Mouse (Mus musculus): ENCODE data around the gene Slc23a4. TPM values are rescaled to one million over a fixed set of nuclear protein-coding genes. Genes with fewer than 3 reads are reported as not detected.
A peak's percentile ranks its signal among the peaks of the same experiment; 100 is the strongest.

Slc23a4 gene
- polyA plus RNA-seq, 1 experiment from 2014 or later, result 0.51 TPM

- Histone ChIP-seq H3K4me3 (ENCODE audit: low read depth, low read length) (no peak overlapping the region), H3K9ac (ENCODE audit: low read length) (no peak overlapping the region), H3K4me1 (replicated peaks; ENCODE audit: control insufficient read depth, insufficient read depth, low read length) (no peaks in the 10 kb centered on the region), H3K36me3 (ENCODE audit: control insufficient read depth, insufficient read depth, low read length) (no peaks in the 10 kb centered on the region; the same call in 1 of the 2 replicates), H3K27me3 (ENCODE audit: control insufficient read depth, insufficient read depth, low read length) (no peaks in the 10 kb centered on the region), H3K4me2 (ENCODE audit: low read depth, low read length, severe bottlenecking) (no peak overlapping the region), H3K27ac (ENCODE audit: low read depth, low read length) (no peak overlapping the region), H3K9me3 (ENCODE audit: control insufficient read depth, low read length) (no peaks in the 10 kb centered on the region)
- ATAC-seq (replicated peaks; ENCODE audit: low FRiP score) (no peak), DNase-seq (ENCODE audit: low spot score) (no peak)
- 86% methylated on average over 13 of the region's 13 CpGs for WGBS
Observed at GRCm38 (mm10) chr6:34913341-34914040, 74.7 kb downstream of the Slc23a4 start.

GRCm38 (mm10) chr6:34910371-34911219, 77.6 kb downstream of the Slc23a4 start, which contains the start of gene Wdr91:
TSS of gene Wdr91 (minus strand) at chr6:34910876.
- peak within 1 kb of the TSS; percentile 50; the same call in 1 of the 2 replicates for H3K27ac ChIP-seq (ENCODE audit: low read depth, low read length)
- peak within 1 kb of the TSS; percentile 63 for H3K4me3 ChIP-seq (ENCODE audit: low read depth, low read length)
- WGBS, result under 1% methylated on average over 49 of the region's 64 CpGs
- H3K27me3 ChIP-seq (ENCODE audit: control insufficient read depth, insufficient read depth, low read length), result no peaks in the 10 kb centered on the region
- no peaks in the 10 kb centered on the region for H3K4me1 ChIP-seq (replicated peaks; ENCODE audit: control insufficient read depth, insufficient read depth, low read length)
- DNase-seq (ENCODE audit: low spot score) (peak; percentile 99), ATAC-seq (replicated peaks; ENCODE audit: low FRiP score) (peak; percentile 93)
- H3K4me2 ChIP-seq (ENCODE audit: low read depth, low read length, severe bottlenecking), result peak within 1 kb of the TSS; percentile 58
- H3K9me3 ChIP-seq (ENCODE audit: control insufficient read depth, low read length), result no peaks in the 10 kb centered on the region
- no peaks in the 10 kb centered on the region; the same call in 1 of the 2 replicates for H3K36me3 ChIP-seq (ENCODE audit: control insufficient read depth, insufficient read depth, low read length)
- H3K9ac ChIP-seq (ENCODE audit: low read length), result peak within 1 kb of the TSS; percentile 70

GRCm38 (mm10) chr6:34909631-34910345, 78.4 kb downstream of the Slc23a4 start:
- WGBS, result 49% methylated on average over 8 of the region's 8 CpGs
- H3K36me3 ChIP-seq (ENCODE audit: control insufficient read depth, insufficient read depth, low read length), result no peaks in the 10 kb centered on the region; the same call in 1 of the 2 replicates
- H3K4me1 ChIP-seq (replicated peaks; ENCODE audit: control insufficient read depth, insufficient read depth, low read length), result no peaks in the 10 kb centered on the region
- H3K4me2 ChIP-seq (ENCODE audit: low read depth, low read length, severe bottlenecking), result peak overlapping the region; percentile 58
- peak overlapping the region; percentile 70 for H3K9ac ChIP-seq (ENCODE audit: low read length)
- no peaks in the 10 kb centered on the region for H3K27me3 ChIP-seq (ENCODE audit: control insufficient read depth, insufficient read depth, low read length)
- no peak overlapping the region for H3K27ac ChIP-seq (ENCODE audit: low read depth, low read length)
- DNase-seq (ENCODE audit: low spot score) (no peak), ATAC-seq (replicated peaks; ENCODE audit: low FRiP score) (no peak)
- no peaks in the 10 kb centered on the region for H3K9me3 ChIP-seq (ENCODE audit: control insufficient read depth, low read length)
- H3K4me3 ChIP-seq (ENCODE audit: low read depth, low read length), result peak overlapping the region; percentile 63

- Histone ChIP-seq H3K4me3 (ENCODE audit: low read depth, low read length) (no peak overlapping the region), H3K4me2 (ENCODE audit: low read depth, low read length, severe bottlenecking) (no peak overlapping the region), H3K36me3 (ENCODE audit: control insufficient read depth, insufficient read depth, low read length) (no peaks in the 10 kb centered on the region; the same call in 1 of the 2 replicates), H3K9me3 (ENCODE audit: control insufficient read depth, low read length) (no peaks in the 10 kb centered on the region), H3K4me1 (replicated peaks; ENCODE audit: control insufficient read depth, insufficient read depth, low read length) (no peaks in the 10 kb centered on the region), H3K27me3 (ENCODE audit: control insufficient read depth, insufficient read depth, low read length) (no peaks in the 10 kb centered on the region), H3K9ac (ENCODE audit: low read length) (no peak overlapping the region), H3K27ac (ENCODE audit: low read depth, low read length) (no peak overlapping the region)
- DNase-seq (ENCODE audit: low spot score) (no peak), ATAC-seq (replicated peaks; ENCODE audit: low FRiP score) (no peak)
- 89% methylated on average over 18 of the region's 18 CpGs for WGBS
Observed at GRCm38 (mm10) chr6:34907696-34908260, 80.4 kb downstream of the Slc23a4 start.

- DNase-seq (ENCODE audit: low spot score) (no peak), ATAC-seq (replicated peaks; ENCODE audit: low FRiP score) (no peak)
- Histone ChIP-seq H3K4me1 (replicated peaks; ENCODE audit: control insufficient read depth, insufficient read depth, low read length) (no peaks in the 10 kb centered on the region), H3K27ac (ENCODE audit: low read depth, low read length) (no peak overlapping the region), H3K9ac (ENCODE audit: low read length) (no peak overlapping the region), H3K9me3 (ENCODE audit: control insufficient read depth, low read length) (no peaks in the 10 kb centered on the region), H3K4me3 (ENCODE audit: low read depth, low read length) (no peak overlapping the region), H3K4me2 (ENCODE audit: low read depth, low read length, severe bottlenecking) (no peak overlapping the region), H3K36me3 (ENCODE audit: control insufficient read depth, insufficient read depth, low read length) (no peaks in the 10 kb centered on the region; the same call in 1 of the 2 replicates), H3K27me3 (ENCODE audit: control insufficient read depth, insufficient read depth, low read length) (no peaks in the 10 kb centered on the region)
- WGBS, result 82% methylated on average over 2 of the region's 2 CpGs
Observed at GRCm38 (mm10) chr6:34907121-34907614, 81.0 kb downstream of the Slc23a4 start.

GRCm38 (mm10) chr6:34906661-34907060, 81.5 kb downstream of the Slc23a4 start:
- DNase-seq (ENCODE audit: low spot score) (no peak), ATAC-seq (replicated peaks; ENCODE audit: low FRiP score) (no peak)
- H3K4me1 ChIP-seq (replicated peaks; ENCODE audit: control insufficient read depth, insufficient read depth, low read length), result no peaks in the 10 kb centered on the region

GRCm38 (mm10) chr6:34906125-34906524, 82.1 kb downstream of the Slc23a4 start:
- 76% methylated on average over 2 of the region's 2 CpGs for WGBS
- ATAC-seq (replicated peaks; ENCODE audit: low FRiP score), result no peak

More at GRCm38 (mm10) chr6:34906661-34907060, 81.5 kb downstream of the Slc23a4 start:
- Histone ChIP-seq H3K4me3 (ENCODE audit: low read depth, low read length) (no peak overlapping the region), H3K9ac (ENCODE audit: low read length) (no peak overlapping the region), H3K27ac (ENCODE audit: low read depth, low read length) (no peak overlapping the region), H3K4me2 (ENCODE audit: low read depth, low read length, severe bottlenecking) (no peak overlapping the region), H3K9me3 (ENCODE audit: control insufficient read depth, low read length) (no peaks in the 10 kb centered on the region), H3K36me3 (ENCODE audit: control insufficient read depth, insufficient read depth, low read length) (no peaks in the 10 kb centered on the region; the same call in 1 of the 2 replicates), H3K27me3 (ENCODE audit: control insufficient read depth, insufficient read depth, low read length) (no peaks in the 10 kb centered on the region)
- whole genome bisulfite sequencing, result 91% methylated on average over 4 of the region's 4 CpGs

GRCm38 (mm10) chr6:34904361-34904760, 83.8 kb downstream of the Slc23a4 start:
- Histone ChIP-seq H3K27ac (ENCODE audit: low read depth, low read length) (no peak overlapping the region), H3K4me3 (ENCODE audit: low read depth, low read length) (no peak overlapping the region), H3K9ac (ENCODE audit: low read length) (no peak overlapping the region), H3K4me2 (ENCODE audit: low read depth, low read length, severe bottlenecking) (no peak overlapping the region), H3K27me3 (ENCODE audit: control insufficient read depth, insufficient read depth, low read length) (no peaks in the 10 kb centered on the region), H3K36me3 (ENCODE audit: control insufficient read depth, insufficient read depth, low read length) (no peaks in the 10 kb centered on the region; the same call in 1 of the 2 replicates), H3K9me3 (ENCODE audit: control insufficient read depth, low read length) (no peaks in the 10 kb centered on the region), H3K4me1 (replicated peaks; ENCODE audit: control insufficient read depth, insufficient read depth, low read length) (no peaks in the 10 kb centered on the region)
- no peak for DNase-seq (ENCODE audit: low spot score)
- no peak for ATAC-seq (replicated peaks; ENCODE audit: low FRiP score)
- WGBS, result 87% methylated on average over 6 of the region's 6 CpGs

More at GRCm38 (mm10) chr6:34906125-34906524, 82.1 kb downstream of the Slc23a4 start:
- Histone ChIP-seq H3K27ac (ENCODE audit: low read depth, low read length) (no peak overlapping the region), H3K9ac (ENCODE audit: low read length) (no peak overlapping the region), H3K4me3 (ENCODE audit: low read depth, low read length) (no peak overlapping the region), H3K36me3 (ENCODE audit: control insufficient read depth, insufficient read depth, low read length) (no peaks in the 10 kb centered on the region; the same call in 1 of the 2 replicates), H3K4me1 (replicated peaks; ENCODE audit: control insufficient read depth, insufficient read depth, low read length) (no peaks in the 10 kb centered on the region), H3K27me3 (ENCODE audit: control insufficient read depth, insufficient read depth, low read length) (no peaks in the 10 kb centered on the region), H3K4me2 (ENCODE audit: low read depth, low read length, severe bottlenecking) (no peak overlapping the region), H3K9me3 (ENCODE audit: control insufficient read depth, low read length) (no peaks in the 10 kb centered on the region)
- DNase-seq (ENCODE audit: low spot score), result no peak

Measured in forebrain, embryonic 11.5 days (tissue).